Mouse (Mus musculus) bone marrow, adult 2 months (tissue): ENCODE results near the gene Svop.

Experiments used
- CTCF ChIP-seq: fragments of 200-500 bp; IDR thresholded peaks from 2 replicates; pipeline ENCODE4 v1.5.1; 2011; ENCODE audit warnings: low read length, control low read depth; ENCODE audit not compliant: control insufficient read depth, insufficient read depth
- POLR2A ChIP-seq: fragments of 200-500 bp; IDR thresholded peaks from 2 replicates; pipeline ENCODE4 v1.6.1; 2011; ENCODE audit warnings: low read depth, mild to moderate bottlenecking, control low read depth, low read length, borderline replicate concordance; ENCODE audit not compliant: control insufficient read depth

DNA sequence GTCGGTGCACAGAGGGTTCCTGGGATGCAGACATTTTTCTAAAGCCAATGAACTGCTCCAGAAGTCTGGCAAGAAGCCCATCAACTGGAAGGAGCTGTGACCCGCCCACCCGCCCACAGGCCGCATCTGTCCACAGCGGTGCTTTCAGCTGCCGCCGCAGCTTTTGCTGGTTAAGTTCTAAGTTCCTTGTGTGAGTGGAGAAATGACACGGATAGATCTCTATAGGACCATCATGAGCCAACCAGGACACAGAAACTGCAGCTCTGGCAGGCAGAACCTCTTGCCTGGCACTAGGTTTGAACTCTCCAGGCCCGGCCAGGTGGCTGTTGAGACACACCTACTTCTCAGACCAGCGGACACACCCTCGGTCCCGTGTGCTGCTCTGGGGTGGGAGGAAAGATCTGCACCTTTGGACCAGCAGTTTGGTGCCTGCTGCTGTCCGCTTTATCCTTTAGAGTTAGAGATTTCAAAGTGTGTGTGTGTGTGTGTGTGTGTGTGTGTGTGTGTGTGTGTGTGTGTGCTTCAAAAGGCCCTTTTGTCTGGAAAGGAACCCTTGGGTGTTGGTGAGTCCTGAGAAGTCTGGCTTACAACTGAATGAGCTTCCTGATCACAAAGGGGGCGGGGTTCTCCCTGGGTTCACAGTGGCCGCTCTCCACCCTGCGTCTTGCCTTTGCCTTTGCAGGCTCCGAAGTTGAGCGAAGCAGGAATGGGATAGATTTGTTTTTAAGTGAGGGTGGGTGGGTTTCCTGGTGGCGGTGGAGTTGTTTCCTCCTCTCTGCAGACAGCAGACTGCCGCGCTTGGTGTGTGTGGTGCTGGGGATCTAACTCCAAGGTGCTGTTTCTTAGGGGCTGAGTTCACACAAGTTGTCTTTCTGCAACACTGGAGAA, 47.2 kb upstream of the Svop start:
- TF ChIP-seq POLR2A (no peak), CTCF (no peak)
